Mouse (Mus musculus) right cerebral cortex, postnatal 10 days (tissue): ENCODE results near the gene Ankrd60.
A peak's percentile ranks its signal among the peaks of the same experiment; 100 is the strongest.

Source experiments
- DNase-seq, 2 experiments: peaks; one replicate each; pipeline ENCODE4 v3.0.0; 2021; ENCODE audit warnings: low spot score in 2 of 2

Ankrd60 gene

DNA sequence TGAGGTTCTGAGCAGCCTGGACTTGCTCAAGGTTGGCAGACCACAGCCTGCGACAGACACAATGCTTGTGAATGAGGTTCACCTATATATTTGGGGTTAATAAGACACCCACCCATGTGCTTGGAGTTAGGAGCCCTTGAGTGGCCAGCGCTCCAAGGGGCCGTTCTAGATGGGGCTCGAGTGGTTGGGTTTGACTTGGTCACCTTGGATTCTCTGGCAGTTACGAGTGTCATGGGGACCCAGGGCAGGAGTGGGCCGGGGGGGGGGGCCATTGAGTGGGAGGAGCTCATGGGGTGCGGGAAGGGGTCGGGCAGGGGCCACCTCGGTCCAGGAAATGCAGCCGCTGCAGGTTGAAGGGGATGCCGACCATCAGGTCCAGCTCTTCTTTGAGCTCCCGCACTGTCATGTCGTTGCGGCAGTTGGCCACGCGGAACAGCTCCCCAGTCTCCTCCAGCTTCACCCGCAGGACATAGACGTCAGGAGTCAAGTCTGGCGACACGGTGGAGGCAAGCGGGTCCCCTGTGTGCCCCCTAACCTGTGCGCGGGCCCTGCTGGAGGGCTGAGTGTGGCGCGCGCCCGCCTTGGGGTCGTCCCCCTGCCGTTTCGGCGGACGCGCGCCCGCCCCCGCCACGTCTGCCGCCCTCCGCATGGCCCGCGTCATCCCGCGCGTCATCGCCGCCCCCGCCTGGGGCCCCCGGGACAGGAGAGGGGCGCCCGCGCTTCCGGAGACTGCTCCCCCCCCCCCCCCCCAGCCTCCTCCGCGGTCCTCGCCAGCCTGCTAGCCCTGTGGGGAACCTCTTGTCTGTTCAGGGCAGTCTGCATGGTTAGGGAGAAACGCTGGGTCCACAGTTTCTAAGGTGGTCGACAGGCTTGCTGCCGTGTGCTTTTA is at the start of gene Ankrd60:
Gene Ankrd60, minus strand, starts transcription at position 697 of the 889 bp plus-strand sequence.
- peak in 1 of 2 experiments; percentile 42 for DNase-seq

DNA sequence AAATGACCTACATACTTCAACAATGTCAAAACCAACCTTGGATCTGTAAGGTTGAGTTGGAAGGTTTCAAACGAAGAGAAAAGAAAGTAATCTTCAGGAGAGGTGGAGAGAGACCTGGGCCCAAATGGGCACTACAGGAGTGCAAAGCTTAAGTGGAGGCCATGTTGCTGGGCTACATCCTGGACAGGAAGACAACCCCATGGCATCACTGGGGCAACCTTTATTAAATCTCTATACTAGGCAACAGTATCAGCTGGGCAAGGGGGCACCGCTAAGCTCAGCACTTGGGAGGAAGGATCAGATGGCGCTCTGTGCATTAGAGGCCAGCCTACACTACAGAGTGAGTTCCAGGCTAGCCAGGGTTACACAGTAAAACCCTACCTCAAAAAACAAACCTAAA is 47.6 kb upstream of the Ankrd60 start:
- no peak for DNase-seq

DNA sequence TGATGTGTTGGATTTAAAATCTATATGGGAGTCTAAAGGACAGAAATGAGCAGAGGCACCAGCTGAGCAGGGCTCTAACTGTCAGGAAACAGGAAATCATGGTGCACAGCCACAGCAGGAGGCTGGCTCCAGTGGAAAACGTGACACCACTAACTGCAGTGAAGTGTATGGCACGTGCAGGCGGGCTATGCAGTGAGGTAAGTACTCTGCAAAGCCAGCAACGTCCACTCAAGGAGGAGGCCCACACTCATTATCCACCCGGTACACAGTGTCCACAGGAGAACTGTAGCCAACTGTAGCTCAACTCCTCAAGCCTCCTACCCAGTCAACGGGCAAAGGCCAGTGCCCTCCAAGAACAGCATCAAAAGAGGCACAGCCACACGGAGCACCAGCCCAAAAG is 46.5 kb upstream of the Ankrd60 start:
- DNase-seq, result no peak

- DNase-seq, result no peak
Measured at GRCm38 (mm10) chr2:173622173-173622601, 44.0 kb upstream of the Ankrd60 start.

- DNase-seq, result no peak
Measured at GRCm38 (mm10) chr2:173620645-173621044, 42.5 kb upstream of the Ankrd60 start.

DNA sequence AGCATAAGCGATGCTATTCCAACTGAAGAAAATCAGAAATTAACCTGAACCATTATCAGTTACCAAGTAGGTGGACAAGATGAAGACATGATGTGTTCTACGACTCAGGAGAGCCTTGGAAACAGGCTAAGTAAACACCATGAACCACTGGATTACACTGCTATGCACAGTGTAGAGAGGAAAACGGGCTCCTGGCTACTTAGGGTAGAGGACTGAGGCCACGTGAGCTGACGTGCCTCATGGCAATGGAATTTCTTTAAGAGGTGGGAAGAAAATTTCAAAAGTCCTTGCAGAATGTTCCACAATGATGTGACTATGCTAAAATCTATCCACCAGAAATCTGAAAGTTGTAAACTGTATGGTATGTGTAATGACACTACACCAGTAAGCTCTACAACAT is 41.0 kb upstream of the Ankrd60 start:
- no peak for DNase-seq

- no peak for DNase-seq
Measured at GRCm38 (mm10) chr2:173616156-173616555, 38.0 kb upstream of the Ankrd60 start.

DNA sequence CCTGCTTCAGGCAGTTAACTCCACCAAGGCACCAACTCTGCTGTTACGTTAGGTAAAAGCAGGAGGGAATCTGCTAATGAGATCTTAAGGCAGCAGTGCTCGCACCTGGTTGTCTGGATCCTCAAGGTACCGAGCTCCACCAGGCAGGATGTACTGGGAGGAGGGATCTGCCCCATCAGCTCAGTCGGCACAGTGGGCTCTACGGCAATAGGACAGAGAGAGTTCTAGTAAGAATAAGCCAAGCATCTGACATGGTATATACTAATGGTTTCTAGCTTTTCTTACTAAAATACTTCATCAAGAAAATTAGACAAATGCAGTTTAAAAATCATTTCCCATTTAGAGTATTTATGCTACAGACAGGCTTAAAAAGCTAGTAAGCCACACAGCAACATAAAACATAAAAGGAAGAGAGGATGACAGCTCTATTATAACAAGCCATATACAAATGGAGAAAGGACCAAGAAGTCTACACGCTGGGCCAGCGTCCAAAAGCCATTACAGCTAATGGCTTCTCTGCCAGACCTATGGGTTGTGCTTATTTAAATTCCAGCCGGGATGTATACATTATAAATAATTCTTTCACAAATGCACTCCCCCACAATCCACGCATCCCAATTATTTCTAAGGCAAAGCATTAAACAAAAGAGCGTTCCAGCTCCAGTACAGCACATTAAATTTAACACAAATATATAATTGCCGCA is 37.4 kb upstream of the Ankrd60 start:
- no peak for DNase-seq

GRCm38 (mm10) chr2:173608020-173608958 is 30.1 kb upstream of the Ankrd60 start:
- peak in 1 of 2 experiments; percentile 25 for DNase-seq

DNA sequence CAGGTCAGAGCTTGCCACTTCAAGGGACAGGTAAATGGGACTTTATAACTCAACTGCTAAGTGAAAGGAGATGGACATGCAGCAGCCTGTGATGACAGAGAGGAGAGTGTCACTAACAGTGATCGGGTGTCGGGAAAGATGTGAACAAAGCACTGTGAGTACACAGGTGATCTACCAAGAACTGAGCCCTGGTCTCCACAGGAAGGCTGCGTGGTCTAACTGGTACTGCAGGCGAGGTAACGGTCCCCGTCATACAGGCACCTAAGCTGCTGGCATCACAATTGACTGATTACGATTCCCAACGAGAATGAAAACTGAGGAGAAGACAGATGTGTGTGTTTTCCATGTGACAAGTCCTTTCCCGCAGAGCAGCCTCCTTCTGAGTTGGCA is 28.2 kb upstream of the Ankrd60 start:
- DNase-seq, result peak in 1 of 2 experiments; percentile 14

DNA sequence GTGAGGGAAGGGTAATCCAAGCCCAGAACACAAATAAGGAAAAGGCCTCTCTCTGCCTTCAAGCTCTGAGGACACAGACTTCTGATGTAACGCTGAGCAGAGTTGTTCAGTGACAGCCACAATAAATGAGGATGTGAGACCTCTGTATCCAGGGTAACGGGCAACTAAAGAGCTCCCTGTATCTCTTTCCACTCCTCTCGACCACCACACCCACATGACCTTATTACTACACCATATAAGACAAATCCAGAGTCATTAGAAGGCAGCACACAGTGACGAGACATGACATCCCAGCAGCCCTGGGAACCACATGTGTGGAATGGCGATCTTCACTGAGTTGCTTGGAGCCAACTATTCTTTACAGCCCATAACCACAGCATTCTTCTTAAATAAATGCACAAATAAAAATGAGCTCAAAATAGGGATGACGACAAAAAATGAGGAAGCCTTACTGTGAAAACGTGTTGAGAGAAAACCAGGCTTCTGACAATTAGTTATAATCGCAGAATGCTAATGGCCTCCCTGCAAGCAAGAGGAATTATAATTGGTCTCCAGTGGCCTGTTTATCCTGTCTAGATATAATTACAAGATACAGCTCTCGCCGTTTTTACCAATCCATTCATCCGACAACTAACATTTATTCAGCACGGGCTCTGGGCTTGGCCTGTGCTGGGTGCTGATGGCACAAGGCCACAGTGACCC is 27.7 kb upstream of the Ankrd60 start:
- DNase-seq, result peak in 1 of 2 experiments; percentile 5

DNA sequence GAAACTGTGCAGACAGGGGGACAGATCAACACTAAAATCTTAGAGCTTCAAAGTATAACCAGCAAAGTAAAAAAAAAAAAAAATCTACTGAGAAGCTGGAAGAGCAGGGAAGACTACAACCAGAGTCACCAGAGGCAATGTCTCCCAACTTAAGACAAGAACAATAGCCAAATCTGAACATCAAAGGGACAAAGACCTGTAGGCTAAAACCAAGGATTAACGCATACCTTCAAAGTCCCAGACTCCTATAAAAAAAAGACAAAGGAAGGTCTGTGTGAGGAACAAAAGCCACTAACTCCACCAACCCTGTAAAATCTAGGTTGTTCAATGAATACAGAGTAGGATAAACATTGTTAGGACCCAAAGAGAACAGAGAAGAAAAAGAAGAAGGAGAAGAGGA is 23.7 kb upstream of the Ankrd60 start:
- no peak for DNase-seq

GRCm38 (mm10) chr2:173595374-173595781 is 17.2 kb upstream of the Ankrd60 start:
- DNase-seq, result peak in 1 of 2 experiments; percentile 19

DNA sequence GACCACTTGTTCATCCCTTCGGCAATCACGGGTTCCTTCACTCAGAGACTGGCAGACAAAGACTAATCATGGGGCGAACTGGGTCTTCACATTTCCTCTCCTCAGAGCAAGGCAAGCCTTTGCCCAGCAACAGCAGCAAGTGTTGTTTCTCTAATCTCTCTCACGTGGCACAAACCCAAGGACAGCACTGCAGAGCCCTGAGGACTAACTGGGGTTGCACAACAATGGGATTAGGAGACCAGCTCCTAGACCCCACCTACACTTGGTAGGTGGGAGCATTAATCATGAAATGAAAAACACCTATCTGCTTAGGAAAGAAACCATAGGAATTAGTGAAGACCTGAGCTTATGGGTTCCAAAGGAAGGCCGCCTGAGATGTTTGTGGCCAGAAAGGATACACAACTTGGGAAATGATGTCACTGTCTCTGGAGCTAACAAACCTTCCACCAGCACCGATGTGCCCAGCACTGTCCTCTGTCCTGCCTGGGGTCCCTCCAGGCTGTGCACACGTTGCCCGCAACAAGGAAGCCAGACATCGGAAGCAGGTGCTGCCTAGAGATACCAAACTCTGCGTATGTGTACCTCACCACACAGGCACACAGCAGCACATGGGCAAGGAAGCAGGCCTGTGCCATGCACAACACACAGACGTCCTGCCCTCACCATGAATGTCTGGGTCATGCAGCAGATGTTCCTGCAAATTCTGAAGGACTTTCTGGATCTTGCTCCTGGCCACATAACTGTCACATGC is 16.3 kb upstream of the Ankrd60 start:
- peak in 1 of 2 experiments; percentile 11 for DNase-seq

- DNase-seq, result no peak
Measured at GRCm38 (mm10) chr2:173593841-173594240, 15.7 kb upstream of the Ankrd60 start.

- DNase-seq, result no peak
Measured at GRCm38 (mm10) chr2:173592781-173593180, 14.6 kb upstream of the Ankrd60 start.

- DNase-seq, result no peak
Measured at GRCm38 (mm10) chr2:173587411-173587810, 9.2 kb upstream of the Ankrd60 start.

GRCm38 (mm10) chr2:173586118-173586968 is 8.2 kb upstream of the Ankrd60 start:
- DNase-seq, result peak; percentile 37 to 48

- peak; percentile 58 to 70 for DNase-seq
Measured at GRCm38 (mm10) chr2:173585387-173586117, 7.4 kb upstream of the Ankrd60 start.
